Mouse (Mus musculus): ENCODE measurements at regions not wholly inside any gene's neighbourhood (a gene's known extent, or its start where the extent isn't known, plus 50 kb on each side); places are given as distances from the start of the nearest gene placed in this dataset.

GRCm38 (mm10) chr15:93958086-93958485, 362.4 kb upstream of the Prickle1 start:
- DNase-seq, result peak; percentile 17 to 24

- no peak for DNase-seq
Observed at GRCm38 (mm10) chr15:93956801-93957200, 361.1 kb upstream of the Prickle1 start.

DNA sequence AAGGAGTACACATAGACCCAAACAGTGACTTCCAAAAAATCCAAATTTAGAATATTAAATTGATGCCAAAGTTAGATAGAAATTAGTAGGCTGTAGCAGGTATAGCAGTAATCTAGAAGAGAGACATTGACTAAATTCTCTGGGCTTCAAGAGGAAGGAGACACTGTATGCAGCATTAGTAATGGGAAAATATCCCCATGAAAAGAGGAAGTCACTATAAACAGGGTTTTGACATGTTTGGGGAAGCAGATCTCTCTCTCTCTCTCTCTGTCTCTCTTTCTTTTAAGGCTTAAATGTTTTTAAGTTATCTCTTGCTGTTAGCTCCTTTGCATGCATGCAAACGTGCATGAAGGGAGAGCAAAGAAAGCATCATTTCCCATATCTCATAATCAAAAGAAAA, 357.9 kb upstream of the Prickle1 start:
- DNase-seq, result no peak

- DNase-seq, result no peak
Observed at GRCm38 (mm10) chr15:93950441-93950840, 354.8 kb upstream of the Prickle1 start.

GRCm38 (mm10) chr15:93948902-93949301, 353.2 kb upstream of the Prickle1 start:
- DNase-seq, result no peak

GRCm38 (mm10) chr15:93943545-93943944, 347.9 kb upstream of the Prickle1 start:
- DNase-seq, result no peak

GRCm38 (mm10) chr15:93932971-93933496, 337.3 kb upstream of the Prickle1 start:
- no peak for DNase-seq

- DNase-seq, result no peak
Observed at GRCm38 (mm10) chr15:93926842-93927241, 331.2 kb upstream of the Prickle1 start.

DNA sequence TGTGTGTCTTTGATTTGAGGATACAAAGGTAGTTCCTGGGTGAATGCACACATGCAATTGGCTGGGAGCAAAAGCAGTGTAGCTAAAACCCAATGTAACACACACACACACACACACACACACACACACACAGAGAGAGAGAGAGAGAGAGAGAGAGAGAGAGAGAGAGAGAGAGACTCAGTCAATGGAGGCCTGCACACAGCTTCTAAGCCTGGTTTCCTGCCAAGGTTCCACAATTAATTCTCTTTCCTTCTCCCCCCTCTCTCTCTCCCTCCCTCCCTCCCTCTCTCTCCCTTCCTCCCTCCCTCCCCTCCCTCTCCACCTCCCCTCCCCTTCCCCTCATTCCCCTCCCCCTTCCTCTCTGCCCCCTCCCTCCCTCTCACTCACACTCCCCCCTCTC, 330.6 kb upstream of the Prickle1 start:
- no peak for DNase-seq

GRCm38 (mm10) chr15:93921457-93922234, 326.0 kb upstream of the Prickle1 start:
- DNase-seq, result no peak

GRCm38 (mm10) chr15:93920996-93921395, 325.3 kb upstream of the Prickle1 start:
- no peak for DNase-seq

DNA sequence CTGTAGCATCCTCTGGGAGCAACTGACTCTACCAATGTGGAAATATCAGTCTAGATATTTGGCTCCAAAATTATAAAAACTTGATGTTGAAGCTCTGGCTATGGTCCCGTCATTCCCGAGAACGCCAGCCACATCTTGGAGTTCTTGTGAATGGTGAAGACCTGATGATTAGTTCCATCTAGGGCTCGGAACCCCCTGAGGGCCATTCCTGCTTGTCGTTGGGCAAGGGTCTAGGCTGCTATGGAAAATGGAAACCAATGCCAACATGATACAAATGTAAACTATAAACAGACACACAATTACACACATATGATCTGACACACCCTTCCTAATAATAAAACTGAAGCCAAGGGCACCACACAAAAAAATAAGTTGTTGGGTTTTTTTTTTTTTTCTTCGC, 323.9 kb upstream of the Prickle1 start:
- no peak for DNase-seq

GRCm38 (mm10) chr15:93916856-93917255, 321.2 kb upstream of the Prickle1 start:
- DNase-seq, result no peak

GRCm38 (mm10) chr15:93913462-93913861, 317.8 kb upstream of the Prickle1 start:
- DNase-seq, result no peak

GRCm38 (mm10) chr15:93913041-93913440, 317.4 kb upstream of the Prickle1 start:
- no peak for DNase-seq

DNA sequence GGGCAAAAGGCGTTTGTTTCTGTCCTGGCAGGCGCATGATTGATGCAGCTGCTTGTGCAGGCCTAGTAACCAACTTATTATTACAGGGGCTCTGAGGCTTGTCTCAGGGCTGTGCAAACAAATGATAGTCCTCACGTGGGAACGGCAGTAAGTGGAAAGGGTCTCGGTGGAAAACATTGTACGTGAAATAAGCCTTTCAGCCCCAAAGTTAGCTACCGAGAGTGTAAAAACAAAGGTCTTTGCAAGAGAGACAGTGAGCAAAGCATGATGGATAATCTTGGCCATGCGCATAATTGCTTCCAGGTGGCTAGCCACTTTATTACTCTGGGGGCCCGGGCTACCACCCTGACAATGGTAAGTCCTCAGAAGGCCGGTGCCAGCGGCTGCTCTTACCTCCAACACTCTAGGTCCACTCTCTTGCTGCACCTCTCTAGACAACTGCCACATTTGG, 315.3 kb upstream of the Prickle1 start:
- DNase-seq, result no peak

DNA sequence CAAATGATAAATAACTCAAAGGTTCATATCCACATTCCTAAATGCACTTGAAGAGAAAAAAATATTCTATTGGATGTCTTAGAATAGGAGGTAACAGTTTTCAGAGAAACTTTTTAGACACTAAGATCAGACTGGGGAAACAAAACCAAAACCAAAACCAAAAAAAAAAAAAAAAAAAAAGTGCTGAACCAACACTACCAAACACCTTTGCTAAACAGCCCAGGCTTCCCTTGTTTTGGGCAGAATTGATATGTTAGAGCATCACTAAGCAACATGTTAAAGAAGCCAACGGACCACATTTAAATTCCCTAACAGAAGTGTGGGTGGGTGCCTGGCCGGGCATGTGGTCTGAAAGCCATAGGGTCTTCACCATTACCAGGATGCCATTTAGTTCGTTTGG, 314.5 kb upstream of the Prickle1 start:
- no peak for DNase-seq

DNA sequence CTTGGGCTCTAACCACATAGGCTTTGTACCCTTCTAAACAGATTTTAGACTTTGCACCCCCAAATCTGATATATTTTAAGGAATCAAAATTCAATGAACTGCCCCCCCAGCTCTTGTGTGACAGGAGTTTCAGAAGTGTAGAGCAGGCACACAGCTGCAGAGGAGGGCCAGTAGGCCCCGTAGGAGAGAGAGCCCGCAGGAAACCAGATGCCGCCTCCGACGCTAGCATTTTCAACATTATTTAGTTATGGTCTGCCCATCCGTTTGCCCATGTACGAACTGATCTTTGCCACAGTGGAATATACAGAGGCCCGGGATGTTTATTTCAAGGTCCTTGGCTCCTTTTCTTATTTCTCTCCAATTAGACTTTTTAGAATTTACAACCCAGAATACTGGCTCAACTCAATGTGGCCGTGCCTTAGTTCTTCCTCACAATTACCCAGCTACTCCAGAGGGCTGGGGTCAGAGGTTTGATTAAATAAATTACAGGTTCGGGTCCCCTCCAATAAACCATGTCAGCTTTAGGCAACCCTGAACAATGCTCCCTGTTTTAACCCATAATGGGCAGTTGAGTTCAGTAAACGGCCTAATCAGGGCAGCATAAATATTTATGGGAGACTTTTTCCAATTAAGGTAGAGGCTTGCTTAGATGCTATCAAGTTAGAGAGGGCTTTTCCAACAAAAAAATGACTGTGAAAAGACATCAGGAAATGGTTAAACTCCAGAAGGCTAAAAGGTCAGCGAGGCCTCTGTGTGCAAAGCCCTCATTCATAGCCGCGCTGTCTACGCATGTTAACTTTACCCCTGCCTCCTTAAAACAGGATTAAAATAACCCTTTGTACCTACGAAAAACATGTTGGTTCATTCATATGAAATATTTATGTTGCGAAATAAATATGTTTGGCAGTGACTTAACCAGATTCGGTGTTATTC, 308.2 kb upstream of the Prickle1 start:
- no peak for DNase-seq

DNA sequence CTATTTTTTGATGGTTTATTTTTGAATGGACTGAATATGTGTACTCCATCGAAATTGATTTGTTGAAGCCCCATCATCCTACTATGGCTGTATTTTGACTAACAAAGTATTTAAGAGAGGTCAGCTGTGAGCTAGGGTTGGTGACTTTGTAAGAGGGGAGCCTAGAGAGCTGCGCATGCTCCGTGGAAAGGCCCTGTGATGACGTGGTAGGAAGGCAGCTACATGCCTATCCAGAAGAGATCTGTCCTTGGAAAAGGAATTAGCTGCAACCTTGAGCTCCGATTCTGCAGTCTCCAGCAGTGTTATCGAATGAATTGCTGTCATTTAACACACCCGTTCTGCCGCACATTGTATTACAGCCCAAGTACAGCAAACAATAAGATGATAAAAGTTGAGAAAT, 287.1 kb upstream of the Prickle1 start:
- no peak for DNase-seq

DNA sequence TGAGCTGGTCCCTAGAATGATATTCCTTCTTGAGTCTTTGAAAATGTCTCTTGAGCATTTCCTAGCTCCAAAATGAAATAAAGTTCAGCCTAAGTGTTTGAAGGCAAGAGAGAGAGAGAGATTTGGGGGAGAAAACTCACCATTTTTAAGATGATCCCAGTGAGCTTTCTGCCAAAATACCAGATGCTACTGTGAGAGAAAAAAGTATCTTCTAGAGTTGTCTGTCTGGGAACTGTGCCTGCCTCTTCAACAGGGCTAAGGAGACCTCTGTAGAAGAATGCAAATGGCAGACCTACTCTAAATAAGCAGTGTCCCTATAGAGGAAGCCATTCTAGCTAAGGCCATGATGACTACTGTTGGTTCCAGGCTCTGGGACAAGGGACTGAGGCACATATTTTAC, 285.6 kb upstream of the Prickle1 start:
- DNase-seq, result no peak

- DNase-seq, result no peak
Observed at GRCm38 (mm10) chr15:93880302-93880701, 284.6 kb upstream of the Prickle1 start.

DNA sequence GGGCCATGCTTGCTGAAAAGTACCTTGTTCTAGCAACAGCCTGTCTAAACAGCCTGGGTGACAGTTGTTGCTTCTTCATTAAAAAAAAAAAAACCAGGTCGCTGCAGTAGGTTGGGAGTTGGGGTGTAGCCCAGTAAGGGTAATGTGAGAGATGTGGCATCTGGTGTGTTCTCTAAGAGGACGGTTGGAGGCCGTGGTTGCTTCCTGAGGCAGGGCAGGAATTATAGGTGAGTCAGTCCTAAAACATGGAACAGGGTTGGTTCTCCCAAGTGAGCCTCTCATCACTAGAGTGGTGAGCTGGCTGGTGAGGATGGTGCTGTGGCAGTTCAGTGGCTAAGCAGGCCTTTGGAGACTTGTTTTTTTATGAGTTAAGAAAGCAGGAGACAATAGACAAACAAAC, 283.3 kb upstream of the Prickle1 start:
- no peak for DNase-seq

DNA sequence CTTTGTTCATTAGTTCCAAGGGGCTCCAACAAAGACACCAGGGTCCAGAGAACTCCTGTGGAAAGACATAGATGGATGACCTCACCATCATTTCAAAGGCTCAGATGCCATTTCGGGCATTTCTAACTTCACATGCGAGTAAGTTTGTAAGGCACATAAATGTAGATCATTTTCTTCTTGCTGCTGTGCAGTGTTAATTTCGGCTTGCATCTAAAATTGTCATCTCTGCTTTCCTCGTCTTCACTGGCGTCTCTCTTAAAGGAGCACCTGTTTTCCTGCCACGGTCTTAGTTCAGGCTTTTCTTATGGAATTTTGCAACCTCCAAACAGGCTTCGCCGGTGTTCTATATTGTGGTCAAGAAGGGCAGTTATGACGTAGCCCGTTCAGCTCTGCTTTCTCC, 280.6 kb upstream of the Prickle1 start:
- no peak for DNase-seq

GRCm38 (mm10) chr15:93875685-93876084, 280.0 kb upstream of the Prickle1 start:
- no peak for DNase-seq

Measured in cerebellum, postnatal 36 days (tissue).